Mouse (Mus musculus) liver, adult 2 months (tissue): ENCODE results near the gene Utp20. TPM values are rescaled to one million over a fixed set of nuclear protein-coding genes. Genes with fewer than 3 reads are reported as not detected.
"Not testable (repeated sequence)": the region's sequence is repeated elsewhere in the genome, so short reads cannot be mapped to it uniquely, and the experiment has no call there.

Experiments
- DNase-seq: peaks from one replicate; pipeline ENCODE4 v3.0.0-alpha.2; 2011; ENCODE audit warnings: low read depth, low spot score; ENCODE audit errors: extremely low read depth
- H3K27ac ChIP-seq: fragments of 200-500 bp; replicated peaks from 2 replicates; pipeline ENCODE4 v1.5.1; 2012; ENCODE audit warnings: low read depth, mild to moderate bottlenecking, control low read depth, inconsistent platforms, low read length; ENCODE audit not compliant: insufficient read depth
- H3K27me3 ChIP-seq: fragments of 200-500 bp; 2 replicates; pipeline ENCODE4 v1.6.1; 2012; ENCODE audit warnings: mild to moderate bottlenecking, moderate library complexity, low read length, inconsistent platforms; ENCODE audit not compliant: control insufficient read depth, insufficient read depth
- H3K36me3 ChIP-seq: fragments of 200-500 bp; 2 replicates; pipeline ENCODE4 v1.6.1; 2012; ENCODE audit warnings: low read length, inconsistent platforms; ENCODE audit not compliant: control insufficient read depth, insufficient read depth
- H3K4me1 ChIP-seq: fragments of 200-500 bp; 2 replicates; pipeline ENCODE4 v1.6.1; 2011; ENCODE audit warnings: low read length; ENCODE audit not compliant: control insufficient read depth, insufficient read depth
- H3K4me3 ChIP-seq: fragments of 200-500 bp; 2 replicates; pipeline ENCODE4 v1.5.1; 2011; ENCODE audit warnings: low read depth, mild to moderate bottlenecking, control low read depth, low read length, moderate library complexity; ENCODE audit not compliant: insufficient read depth
- H3K79me2 ChIP-seq: fragments of 200-500 bp; 2 replicates; pipeline ENCODE4 v1.6.1; 2012; ENCODE audit warnings: inconsistent platforms, mild to moderate bottlenecking, low read length, moderate library complexity; ENCODE audit not compliant: control insufficient read depth, insufficient read depth
- H3K9ac ChIP-seq: fragments of 200-500 bp; 2 replicates; pipeline ENCODE4 v1.6.1; 2012; ENCODE audit warnings: low read depth, mild to moderate bottlenecking, control low read depth, inconsistent platforms, low read length
- CTCF ChIP-seq: fragments of 200-500 bp; IDR thresholded peaks from 2 replicates; pipeline ENCODE4 v1.5.1; 2011; ENCODE audit warnings: low read depth, low read length, control low read depth
- POLR2A ChIP-seq: fragments of 200-500 bp; IDR thresholded peaks from 2 replicates; pipeline ENCODE4 v1.6.1; 2011; ENCODE audit warnings: low read length, control low read depth; ENCODE audit not compliant: insufficient read depth; ENCODE audit errors: extremely low read depth
- WGBS: fragments of 180-500 bp; shearing (Covaris S2); methylation state at CpG from one replicate; pipeline ENCODE4 v1.1.7; 2018; 5-methylcytosine and 5-hydroxymethylcytosine counted together
- polyA plus RNA-seq: library from polyadenylated mRNA; depleted of rRNA; stranded (reverse); fragments of >200 nt; gene quantifications from 2 replicates; pipeline ENCODE4 v1.2.3, GENCODE M21; 2012
- total RNA-seq: library from RNA; depleted of rRNA; stranded (reverse); fragments of >200 nt; gene quantifications from 2 replicates; pipeline ENCODE4 v1.2.3, GENCODE M21; 2014

Gene Utp20
- total and polyA plus RNA-seq, 2 experiments: 3.4 to 9.4 TPM

DNA sequence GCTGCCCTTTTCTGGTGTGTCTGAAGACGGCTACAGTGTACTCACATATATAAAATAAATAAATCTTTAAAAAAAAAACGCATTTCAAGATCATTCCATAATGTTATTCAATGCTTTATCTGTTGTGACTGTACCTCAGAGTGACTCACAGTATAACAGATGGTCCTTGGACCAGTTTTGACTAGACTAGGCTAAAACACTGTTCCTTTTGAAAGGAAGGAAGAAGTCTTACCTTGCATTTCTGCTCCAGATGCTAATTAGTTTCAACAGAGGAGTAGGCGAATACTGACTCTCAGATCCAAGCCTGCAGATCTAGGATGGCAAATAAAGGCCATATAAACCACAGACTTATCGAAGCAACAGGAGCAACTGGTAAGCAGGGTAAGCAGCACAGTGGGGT is 45.9 kb downstream of the Utp20 start:
- Histone ChIP-seq H3K36me3 (peaks cover 32% of the 10 kb centered on the region), H3K27me3 (no peaks in the 10 kb centered on the region), H3K27ac (no peak overlapping the region), H3K4me1 (peaks cover 4% of the 10 kb centered on the region), H3K4me3 (no peak overlapping the region), H3K79me2 (no peaks in the 10 kb centered on the region), H3K9ac (no peak overlapping the region)
- TF ChIP-seq POLR2A (no peak), CTCF (no peak)
- no peak for DNase-seq
- 94% methylated on average over 4 of the region's 4 CpGs for WGBS

DNA sequence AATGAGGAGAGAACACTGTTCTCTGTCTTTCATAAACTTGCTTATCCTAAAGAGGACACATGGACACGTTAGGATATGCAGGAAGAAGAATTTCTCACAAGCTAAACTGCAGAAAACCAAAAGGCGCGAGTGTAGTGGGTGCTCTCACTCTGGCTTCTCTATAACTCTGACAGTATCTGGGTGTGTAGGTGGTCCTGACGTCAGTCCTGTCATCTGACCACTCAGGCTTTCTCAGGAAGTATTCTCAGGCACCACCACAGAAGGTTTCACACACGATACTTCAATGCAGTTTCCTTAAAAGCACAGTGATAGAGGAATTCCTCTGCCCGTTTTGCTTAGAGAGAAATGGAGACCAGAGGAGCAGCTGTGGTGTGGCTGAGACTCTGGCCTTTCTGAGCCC is 50.4 kb downstream of the Utp20 start:
- no peaks in the 10 kb centered on the region for H3K79me2 ChIP-seq
- no peak overlapping the region for H3K27ac ChIP-seq
- no peak for DNase-seq
- no peaks in the 10 kb centered on the region for H3K4me1 ChIP-seq
- no peaks in the 10 kb centered on the region for H3K27me3 ChIP-seq
- H3K9ac ChIP-seq: no peak overlapping the region
- TF ChIP-seq CTCF (no peak), POLR2A (no peak)
- no peak overlapping the region for H3K4me3 ChIP-seq
- peaks cover 39% of the 10 kb centered on the region for H3K36me3 ChIP-seq
- 90% methylated on average over 6 of the region's 6 CpGs for WGBS

DNA sequence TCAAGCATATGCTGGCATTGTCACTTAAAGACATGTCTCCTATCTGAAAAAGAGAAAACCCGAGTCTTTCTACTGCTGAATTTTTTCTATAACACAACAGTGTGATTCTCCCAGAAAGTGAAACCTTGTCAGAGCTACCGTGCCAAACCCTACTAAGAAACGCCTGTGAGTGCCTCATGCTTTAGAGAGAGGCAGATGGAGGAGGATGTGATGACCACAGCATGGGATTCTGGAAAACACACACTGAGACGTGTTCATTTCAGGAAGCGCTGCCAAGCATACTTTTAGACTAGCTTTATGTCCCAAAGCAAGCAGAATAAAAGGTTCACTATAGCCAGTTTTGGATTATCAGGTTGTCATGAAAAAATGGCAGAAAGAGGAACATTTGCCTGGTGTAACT is 53.6 kb downstream of the Utp20 start:
- not testable (repeated sequence) for H3K4me3 ChIP-seq, H3K27me3 ChIP-seq, H3K4me1 ChIP-seq, DNase-seq, H3K27ac ChIP-seq, H3K79me2 ChIP-seq, H3K9ac ChIP-seq
- peaks cover 51% of the 10 kb centered on the region for H3K36me3 ChIP-seq
- 91% methylated on average over 5 of the region's 5 CpGs for WGBS

DNA sequence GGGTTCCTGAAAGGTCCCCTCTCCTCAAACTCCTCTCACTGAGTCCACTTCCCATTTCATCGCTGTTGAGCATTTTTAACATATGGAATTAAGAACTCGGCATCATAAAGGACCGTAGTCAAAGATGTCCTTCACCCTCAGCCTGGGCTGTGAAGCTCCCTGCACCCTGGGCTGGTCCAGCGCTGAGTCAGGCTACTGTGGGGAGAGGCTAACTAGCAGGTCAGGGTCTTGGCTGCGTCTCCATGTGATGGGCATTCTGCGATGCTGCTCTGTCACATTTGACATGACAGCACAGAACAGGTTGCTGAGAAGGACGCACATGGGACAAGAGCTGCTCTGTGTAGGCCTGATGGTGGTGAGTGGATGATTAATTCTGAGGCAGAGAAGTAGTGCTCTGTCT is 56.9 kb downstream of the Utp20 start:
- H3K79me2 ChIP-seq: no peaks in the 10 kb centered on the region
- H3K27ac ChIP-seq: no peak overlapping the region
- H3K27me3 ChIP-seq: no peaks in the 10 kb centered on the region
- WGBS: over 99% methylated on average over 7 of the region's 7 CpGs
- H3K4me3 ChIP-seq: no peak overlapping the region
- no peak overlapping the region for H3K9ac ChIP-seq
- no peak for DNase-seq
- no peaks in the 10 kb centered on the region for H3K4me1 ChIP-seq
- TF ChIP-seq POLR2A (no peak), CTCF (no peak)
- peaks cover 45% of the 10 kb centered on the region for H3K36me3 ChIP-seq

DNA sequence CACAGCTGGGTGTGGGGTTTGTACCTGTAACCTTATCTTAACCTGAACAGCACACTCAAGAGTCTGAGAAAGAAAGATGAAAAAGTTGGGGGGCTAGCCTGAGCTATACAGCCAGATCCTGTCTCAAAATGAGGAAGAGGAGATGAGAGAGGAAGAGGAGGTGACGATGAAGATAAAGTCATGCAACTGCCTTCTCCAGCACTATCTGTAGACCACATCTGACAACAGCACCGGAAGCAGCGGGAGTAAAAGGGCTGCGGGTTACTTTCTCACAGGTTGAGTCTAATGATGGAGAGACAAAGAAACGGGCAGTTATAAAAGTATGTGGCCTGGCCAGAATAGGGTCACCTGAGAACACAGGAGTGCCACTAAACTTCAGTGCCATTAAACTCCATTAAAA is 57.6 kb downstream of the Utp20 start:
- Histone ChIP-seq H3K27me3 (no peaks in the 10 kb centered on the region), H3K36me3 (peaks cover 48% of the 10 kb centered on the region), H3K79me2 (no peaks in the 10 kb centered on the region), H3K27ac (no peak overlapping the region), H3K9ac (no peak overlapping the region), H3K4me1 (no peaks in the 10 kb centered on the region), H3K4me3 (no peak overlapping the region)
- WGBS: 93% methylated on average over 5 of the region's 5 CpGs
- TF ChIP-seq CTCF: no peak
- no peak for TF ChIP-seq POLR2A
- no peak for DNase-seq

DNA sequence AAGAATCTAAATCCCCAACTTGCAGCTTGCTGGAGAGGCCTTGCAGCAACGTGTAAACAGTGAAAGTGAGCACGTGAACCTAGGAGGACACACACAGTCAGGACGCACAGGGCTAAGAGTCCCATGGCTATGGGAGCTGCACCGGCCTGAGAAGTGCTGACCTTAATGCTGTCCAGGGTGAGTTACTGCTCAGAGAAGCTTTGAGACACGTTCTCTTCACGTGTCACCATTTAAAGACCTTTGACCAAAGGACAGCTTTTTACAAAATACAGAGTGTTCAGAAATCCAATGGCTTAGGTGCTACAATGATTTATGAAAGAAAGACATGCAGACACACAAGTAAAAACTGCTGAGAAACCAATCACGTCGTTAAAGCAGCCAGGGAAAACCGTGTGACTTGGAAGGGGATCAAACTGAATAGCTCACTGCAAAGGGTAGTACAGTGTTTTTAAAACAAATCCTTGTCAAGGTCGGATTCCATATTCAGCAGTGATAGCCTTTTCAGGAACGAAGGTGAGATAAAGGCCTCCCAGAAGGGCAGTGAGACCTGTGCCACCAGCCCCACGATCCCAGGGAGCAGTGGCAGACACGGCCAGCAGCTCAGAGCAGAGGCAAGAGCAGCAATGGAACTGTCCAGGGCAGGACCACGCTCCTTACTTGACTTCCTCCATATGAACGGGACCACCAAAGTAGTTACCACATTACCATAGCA is 61.0 kb downstream of the Utp20 start:
- Histone ChIP-seq H3K4me1 (no peaks in the 10 kb centered on the region), H3K27ac (no peak overlapping the region; the same call in 1 of the 2 replicates), H3K79me2 (no peaks in the 10 kb centered on the region), H3K36me3 (peaks cover 44% of the 10 kb centered on the region), H3K27me3 (no peaks in the 10 kb centered on the region), H3K4me3 (no peak overlapping the region), H3K9ac (no peak overlapping the region)
- no peak for TF ChIP-seq POLR2A
- WGBS: 77% methylated on average over 15 of the region's 15 CpGs
- DNase-seq: peak; percentile 91
